Mouse (Mus musculus) midbrain, postnatal 0 days (tissue): ENCODE data around the gene Casz1. TPM values are rescaled to one million over a fixed set of nuclear protein-coding genes. Genes with fewer than 3 reads are reported as not detected.

Experiments
- ATAC-seq: fragments of 200-750 bp; cut with Nextera tagmentation; 2 replicates; pipeline ENCODE4 v1.8.0; 2017; ENCODE audit warnings: moderate number of reproducible peaks, mild to moderate bottlenecking, moderate TSS enrichment, moderate library complexity; ENCODE audit not compliant: low FRiP score
- DNase-seq: peaks from one replicate; pipeline ENCODE4 v3.0.0-alpha.2; 2015; ENCODE audit warnings: low spot score
- H3K27ac ChIP-seq: fragments of 300-500 bp; sonication (generic); 2 replicates; pipeline ENCODE4 v1.5.1; 2014; ENCODE audit warnings: low read depth, mild to moderate bottlenecking, low read length, mixed read lengths
- H3K27me3 ChIP-seq: fragments of 300-500 bp; sonication (generic); 2 replicates; pipeline ENCODE4 v1.6.1; 2014; ENCODE audit warnings: low read length, control low read depth, mixed read lengths; ENCODE audit not compliant: insufficient read depth
- H3K36me3 ChIP-seq: fragments of 300-500 bp; sonication (generic); 2 replicates; pipeline ENCODE4 v1.6.1; 2014; ENCODE audit warnings: low read length, control low read depth, mixed read lengths; ENCODE audit not compliant: insufficient read depth
- H3K4me1 ChIP-seq: fragments of 300-500 bp; sonication (generic); 2 replicates; pipeline ENCODE4 v1.6.1; 2014; ENCODE audit warnings: mild to moderate bottlenecking, control low read depth, antibody characterized with exemption, low read length, mixed read lengths; ENCODE audit not compliant: insufficient read depth
- H3K4me2 ChIP-seq: fragments of 300-500 bp; sonication (generic); 2 replicates; pipeline ENCODE4 v1.6.1; 2014; ENCODE audit warnings: low read depth, mild to moderate bottlenecking, low read length, mixed read lengths; ENCODE audit not compliant: poor library complexity, severe bottlenecking
- H3K4me3 ChIP-seq: fragments of 300-500 bp; sonication (generic); 2 replicates; pipeline ENCODE4 v1.5.1; 2014; ENCODE audit warnings: low read depth, mild to moderate bottlenecking, low read length, moderate library complexity
- H3K9ac ChIP-seq: fragments of 300-500 bp; sonication (generic); replicated peaks from 2 replicates; pipeline ENCODE4 v1.6.1; 2014; ENCODE audit warnings: mild to moderate bottlenecking, low read length, moderate library complexity, mixed read lengths; ENCODE audit not compliant: poor library complexity, severe bottlenecking
- H3K9me3 ChIP-seq: fragments of 300-500 bp; sonication (generic); 2 replicates; pipeline ENCODE4 v1.6.1; 2016; ENCODE audit warnings: low read length, control low read depth
- CTCF ChIP-seq: IDR thresholded peaks from 2 replicates; pipeline ENCODE4 v1.5.1; 2016; ENCODE audit warnings: antibody characterized with exemption, mild to moderate bottlenecking
- WGBS: fragments of 180-500 bp; shearing (Covaris S2); extraction: QIAGEN DNeasy Blood & Tissue Kit; methylation state at CpG from one replicate; pipeline ENCODE4 v1.1.7; 2014; 5-methylcytosine and 5-hydroxymethylcytosine counted together
- polyA plus RNA-seq: library from polyadenylated mRNA; unstranded; fragments of >200 nt; fragmentation: Nextera tagmentation; extraction: Ambion mirVana; gene quantifications from 2 replicates; pipeline ENCODE4 v1.2.1, GENCODE M21; 2015
- total RNA-seq: library from RNA; depleted of rRNA; stranded (reverse); fragments of >200 nt; gene quantifications from 2 replicates; pipeline ENCODE4 v1.2.3, GENCODE M21; 2014

Gene Casz1
- total and polyA plus RNA-seq, 2 experiments from 2014 or later: 2.0 to 3.7 TPM

GRCm38 (mm10) chr4:148935211-148935610, 131.0 kb downstream of the Casz1 start:
- TF ChIP-seq CTCF: no peak
- Histone ChIP-seq H3K4me3 (no peak overlapping the region), H3K9ac (no peak overlapping the region), H3K4me1 (peaks cover 2% of the 10 kb centered on the region; the same call in 1 of the 2 replicates), H3K4me2 (no peak overlapping the region), H3K36me3 (no peaks in the 10 kb centered on the region), H3K27me3 (peaks cover 6% of the 10 kb centered on the region; the same call in 1 of the 2 replicates), H3K9me3 (no peaks in the 10 kb centered on the region), H3K27ac (no peak overlapping the region)
- 41% methylated on average over 13 of the region's 13 CpGs for WGBS
- DNase-seq: peak; percentile 65
- ATAC-seq: peak; percentile 24

DNA sequence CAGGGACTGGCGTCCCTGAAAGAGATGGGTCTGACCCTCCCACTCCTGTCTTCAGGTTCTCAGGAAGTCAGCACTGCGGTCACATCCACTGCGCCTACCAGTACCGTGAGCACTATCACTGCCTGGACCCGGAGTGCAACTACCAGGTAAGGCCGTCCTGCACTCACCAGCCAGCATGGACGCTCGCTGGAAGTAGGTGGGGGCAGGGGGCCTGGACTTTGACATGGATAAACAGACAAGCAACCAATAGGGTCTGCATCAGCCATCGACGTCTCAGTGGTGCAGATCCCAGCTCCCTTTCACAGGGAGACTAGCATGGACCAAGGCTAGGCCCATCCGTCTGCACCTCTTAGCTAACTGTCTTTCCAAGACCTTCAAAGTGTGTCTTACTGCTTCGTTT, 131.9 kb downstream of the Casz1 start:
- no peak overlapping the region for H3K9ac ChIP-seq
- H3K27me3 ChIP-seq: peaks cover 6% of the 10 kb centered on the region; the same call in 1 of the 2 replicates
- DNase-seq (no peak), ATAC-seq (no peak)
- 93% methylated on average over 12 of the region's 12 CpGs for WGBS
- no peaks in the 10 kb centered on the region for H3K9me3 ChIP-seq
- H3K36me3 ChIP-seq: no peaks in the 10 kb centered on the region
- no peak overlapping the region for H3K4me2 ChIP-seq
- H3K4me1 ChIP-seq: peaks cover 7% of the 10 kb centered on the region
- no peak overlapping the region for H3K4me3 ChIP-seq
- H3K27ac ChIP-seq: no peak overlapping the region
- no peak for TF ChIP-seq CTCF

DNA sequence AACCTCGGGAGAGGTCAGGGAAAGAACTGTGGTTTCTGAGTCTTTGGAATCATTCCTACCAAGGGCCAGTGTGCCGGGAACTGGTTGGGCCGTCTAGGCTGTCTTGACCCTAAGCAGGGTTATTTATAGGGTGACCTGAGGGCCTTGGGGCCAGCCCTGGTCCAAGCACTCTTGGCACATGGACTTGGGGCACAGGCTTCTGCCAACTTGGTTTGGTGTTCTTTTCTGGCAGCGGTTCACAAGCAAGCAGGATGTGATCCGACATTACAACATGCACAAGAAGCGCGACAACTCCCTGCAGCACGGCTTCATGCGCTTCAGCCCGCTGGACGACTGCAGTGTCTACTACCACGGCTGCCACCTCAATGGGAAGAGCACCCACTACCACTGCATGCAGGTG, 132.5 kb downstream of the Casz1 start:
- no peak overlapping the region for H3K9ac ChIP-seq
- 89% methylated on average over 12 of the region's 12 CpGs for WGBS
- no peak overlapping the region for H3K4me3 ChIP-seq
- no peak overlapping the region for H3K27ac ChIP-seq
- ATAC-seq (no peak), DNase-seq (no peak)
- H3K4me1 ChIP-seq: peaks cover 10% of the 10 kb centered on the region
- no peaks in the 10 kb centered on the region for H3K36me3 ChIP-seq
- H3K4me2 ChIP-seq: no peak overlapping the region
- no peaks in the 10 kb centered on the region for H3K9me3 ChIP-seq
- H3K27me3 ChIP-seq: peaks cover 6% of the 10 kb centered on the region; the same call in 1 of the 2 replicates
- no peak for TF ChIP-seq CTCF

DNA sequence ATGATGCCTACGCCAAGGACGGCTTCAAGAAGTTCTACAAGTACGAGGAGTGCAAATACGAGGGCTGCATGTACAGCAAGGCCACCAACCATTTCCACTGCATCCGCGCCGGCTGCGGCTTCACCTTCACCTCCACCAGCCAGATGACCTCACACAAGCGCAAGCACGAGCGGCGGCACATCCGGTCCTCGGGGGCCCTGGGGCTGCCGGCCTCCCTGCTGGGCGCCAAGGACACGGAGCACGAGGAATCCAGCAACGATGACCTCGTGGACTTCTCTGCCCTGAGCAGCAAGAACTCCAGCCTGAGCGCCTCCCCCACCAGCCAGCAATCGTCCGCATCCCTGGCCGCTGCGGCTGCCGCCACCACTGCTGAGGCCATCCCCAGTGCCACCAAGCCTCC, 134.3 kb downstream of the Casz1 start:
- Histone ChIP-seq H3K27ac (no peak overlapping the region), H3K4me3 (no peak overlapping the region), H3K4me2 (no peak overlapping the region), H3K9me3 (no peaks in the 10 kb centered on the region), H3K9ac (no peak overlapping the region), H3K4me1 (peaks cover 10% of the 10 kb centered on the region), H3K36me3 (no peaks in the 10 kb centered on the region), H3K27me3 (peaks cover 6% of the 10 kb centered on the region)
- WGBS: 91% methylated on average over 26 of the region's 26 CpGs
- ATAC-seq (no peak), DNase-seq (no peak)
- TF ChIP-seq CTCF: no peak

- 8% methylated on average over 25 of the region's 25 CpGs for WGBS
Measured at GRCm38 (mm10) chr4:148940674-148941211, 136.5 kb downstream of the Casz1 start.

DNA sequence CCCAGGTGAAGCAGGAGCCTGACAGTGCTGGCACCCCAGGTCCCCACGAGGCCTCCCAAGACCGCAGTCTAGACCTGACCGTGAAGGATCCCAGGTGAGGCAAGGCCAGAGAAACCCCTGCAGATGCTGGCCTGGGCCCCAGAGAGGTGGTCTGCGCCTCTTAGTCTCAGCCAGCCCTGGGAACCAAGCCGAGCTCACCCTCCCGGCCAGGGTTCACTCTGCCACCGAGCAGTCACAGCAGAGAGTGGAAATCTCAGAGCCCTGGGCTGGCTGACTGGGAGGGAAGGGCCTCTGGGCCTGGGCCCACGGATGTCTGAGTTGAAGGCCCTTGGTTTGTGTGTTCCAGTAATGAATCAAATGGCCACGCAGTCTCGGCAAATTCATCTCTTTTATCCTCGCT, 137.1 kb downstream of the Casz1 start:
- peaks cover 10% of the 10 kb centered on the region for H3K4me1 ChIP-seq
- H3K36me3 ChIP-seq: no peaks in the 10 kb centered on the region
- WGBS: 32% methylated on average over 11 of the region's 11 CpGs
- no peak overlapping the region for H3K4me3 ChIP-seq
- H3K4me2 ChIP-seq: peak overlapping the region; percentile 41
- peaks cover 6% of the 10 kb centered on the region for H3K27me3 ChIP-seq
- ATAC-seq: 0 out of 2 replicates have a peak, but pooled peaks have one; percentile 4
- TF ChIP-seq CTCF: no peak
- no peak for DNase-seq
- H3K9me3 ChIP-seq: no peaks in the 10 kb centered on the region
- no peak overlapping the region for H3K9ac ChIP-seq
- peak overlapping the region; percentile 7; the same call in 1 of the 2 replicates for H3K27ac ChIP-seq

More at GRCm38 (mm10) chr4:148940674-148941211, 136.5 kb downstream of the Casz1 start:
- TF ChIP-seq CTCF: no peak
- no peaks in the 10 kb centered on the region for H3K36me3 ChIP-seq
- peaks cover 10% of the 10 kb centered on the region for H3K4me1 ChIP-seq
- ATAC-seq (peak; percentile 88), DNase-seq (peak; percentile 82)
- H3K27me3 ChIP-seq: peaks cover 6% of the 10 kb centered on the region
- H3K9me3 ChIP-seq: no peaks in the 10 kb centered on the region
- no peak overlapping the region for H3K9ac ChIP-seq
- peak overlapping the region; percentile 41 for H3K4me2 ChIP-seq
- no peak overlapping the region; the same call in 1 of the 2 replicates for H3K4me3 ChIP-seq
- H3K27ac ChIP-seq: peak overlapping the region; percentile 7; the same call in 1 of the 2 replicates
